Comparison of ENCODE assay signal across 14 mouse cellular contexts in genomic region chr7:99919164-99919563, GRCm38 (mm10). TPM values are rescaled to one million over a fixed set of nuclear protein-coding genes. Genes with fewer than 3 reads are reported as not detected.
DNase-seq lines count a peak whose midpoint lies in the region.
"Had no signal": no experiment of that assay in that cellular context is flagged by ENCODE, and none has a peak within 500 bp of the region (broad histone marks: within the 10 kb centered on the region; RNA-seq: fewer than 3 reads in every experiment).

No protein-coding gene starts in this region.

- DNase-seq in cerebellum, adult 9-10 months, result peak; percentile 31
- DNase-seq in cerebellum, postnatal 4 days (ENCODE audit: low spot score in 2 of 2), result no peak
- DNase-seq in left cerebral cortex, adult 18-20 months (ENCODE audit: low spot score in 2 of 2), result peak; percentile 34 to 55
- no peak for DNase-seq in left cerebral cortex, postnatal 10 days (ENCODE audit: extremely low spot score in 1 of 2, low spot score in 2 of 2)
- DNase-seq in brain, adult 2 months (ENCODE audit: low read depth, low spot score), result peak; percentile 80
- DNase-seq in layer of hippocampus, postnatal 25 days (ENCODE audit: extremely low spot score in 1 of 2, low spot score in 1 of 2), result peak; percentile 22 to 30
- DNase-seq in heart, adult 18-20 months, result no peak
- no peak for DNase-seq in adrenal gland, adult 2 months
- DNase-seq: adrenal gland, adult 8-10 months; gastrocnemius, adult 2 months; heart, adult 11 months; kidney, adult 8-10 months; kidney, postnatal 25 days; liver, embryonic 13.5 days had no signal

- intact Hi-C loops in left cerebral cortex, postnatal 10 days (cut with DNase I), result no loop called here

RNA-seq across cellular contexts. Expression of gene Spcs2, which starts 55.9 kb away (rescaled TPM):
- total RNA-seq in left cerebral cortex, adult 18-20 months (2021), result 10 to 100 TPM; 86.3 to 96.7 TPM
- total RNA-seq in left cerebral cortex, postnatal 10 days (2021), result 10 to 100 TPM; 79.7 to 86.7 TPM
- 100 to 1,000 TPM in 1 of 2 experiments, 10 to 100 TPM in 1; 89.9 to 104 TPM for total RNA-seq in layer of hippocampus, postnatal 25 days (2021)
- total RNA-seq in heart, adult 18-20 months (2021), result 10 to 100 TPM; 62.7 to 65.6 TPM
- total RNA-seq in adrenal gland, adult 2 months (2021), result 100 to 1,000 TPM; 150 to 186 TPM
- polyA plus RNA-seq in adrenal gland, adult 2 months (2012; rRNA removed), result 10.0 and 13.1 TPM in 2 replicates

Comparison
In these comparisons a context has a peak if more than half of its experiments do, and no peak if none do; other contexts are left out.
1. DNase-seq: peak in cerebellum, adult 9-10 months (single experiment), left cerebral cortex, adult 18-20 months (2 of 2), brain, adult 2 months (single experiment) and layer of hippocampus, postnatal 25 days (2 of 2); none in cerebellum, postnatal 4 days (0 of 2), left cerebral cortex, postnatal 10 days (0 of 2), heart, adult 18-20 months (0 of 2) and adrenal gland, adult 2 months (single experiment).